Mouse (Mus musculus) CH12.LX (cell line): ENCODE results near the gene Knl1. TPM values are rescaled to one million over a fixed set of nuclear protein-coding genes. Genes with fewer than 3 reads are reported as not detected.
A peak's percentile ranks its signal among the peaks of the same experiment; 100 is the strongest.

Source experiments
- DNase-seq: peaks from one replicate; pipeline ENCODE4 v3.0.0-alpha.2; 2013; ENCODE audit errors: extremely low read depth
- H3K27ac ChIP-seq: 2 replicates; pipeline ENCODE4 v1.5.1; 2012; ENCODE audit warnings: low read depth, mild to moderate bottlenecking, control low read depth, moderate library complexity; ENCODE audit not compliant: insufficient read depth
- H3K27me3 ChIP-seq: replicated peaks from 2 replicates; pipeline ENCODE3; 2012; ENCODE audit warnings: inconsistent platforms
- H3K36me3 ChIP-seq, 2 experiments: replicated peaks in 1 of 2; 2 replicates each; pipeline versions ENCODE3 to v1.6.1; 2012; ENCODE audit warnings: inconsistent platforms in 1 of 2, low read length in 1 of 2, mild to moderate bottlenecking in 1 of 2, mixed read lengths in 1 of 2, moderate library complexity in 1 of 2; ENCODE audit not compliant: control insufficient read depth in 1 of 2, insufficient read depth in 1 of 2
- H3K4me1 ChIP-seq, 2 experiments: 2 replicates each; pipeline ENCODE4 v1.6.1; 2012; ENCODE audit warnings: inconsistent platforms in 1 of 2, moderate library complexity in 1 of 2; ENCODE audit not compliant: insufficient read depth in 2 of 2, control insufficient read depth in 1 of 2
- H3K4me2 ChIP-seq: 2 replicates; pipeline ENCODE4 v1.6.1; 2012; ENCODE audit warnings: low read depth, mild to moderate bottlenecking, control low read depth; ENCODE audit not compliant: poor library complexity, insufficient read depth, severe bottlenecking
- H3K4me3 ChIP-seq, 3 experiments: fragments of 150-350 bp in 1 of 3; sonication (generic) in 1 of 3; replicated peaks in 1 of 3; 2 replicates each; pipeline versions ENCODE3 to v1.5.1; 2011 to 2012; ENCODE audit warnings: low read depth in 2 of 3, low read length in 2 of 3, mild to moderate bottlenecking in 2 of 3, moderate library complexity in 2 of 3, control low read depth in 1 of 3, improper control_type of control experiment in 1 of 3, inconsistent platforms in 1 of 3, mixed read lengths in 1 of 3; ENCODE audit not compliant: poor library complexity in 1 of 3
- H3K79me2 ChIP-seq: replicated peaks from 2 replicates; pipeline ENCODE4 v1.6.1; 2012; ENCODE audit warnings: mild to moderate bottlenecking, moderate library complexity; ENCODE audit not compliant: control insufficient read depth, poor library complexity, insufficient read depth, severe bottlenecking; ENCODE audit errors: extremely low read depth
- H3K9ac ChIP-seq: 2 replicates; pipeline ENCODE4 v1.6.1; 2012; ENCODE audit warnings: low read depth, mild to moderate bottlenecking, control low read depth, moderate library complexity; ENCODE audit not compliant: insufficient read depth
- H3K9me3 ChIP-seq: replicated peaks from 2 replicates; pipeline ENCODE3; 2012; ENCODE audit warnings: low read length, inconsistent platforms, mixed read lengths
- BHLHE40 ChIP-seq: IDR thresholded peaks from 2 replicates; pipeline ENCODE4 v1.6.1; 2011; ENCODE audit warnings: mild to moderate bottlenecking, low read depth, low read length, improper control_type of control experiment
- CHD1 ChIP-seq: IDR thresholded peaks from 2 replicates; pipeline ENCODE4 v1.6.1; 2012; ENCODE audit warnings: low read depth, low read length, improper control_type of control experiment, inconsistent platforms
- CHD2 ChIP-seq: IDR thresholded peaks from 2 replicates; pipeline ENCODE4 v1.6.1; 2011; ENCODE audit warnings: low read length, improper control_type of control experiment
- CTCF ChIP-seq, 2 experiments: IDR thresholded peaks in 1 of 2; conservative IDR thresholded peaks in 1 of 2; 2 replicates each; pipeline ENCODE4 v1.5.1; 2011 to 2012; ENCODE audit warnings: low read depth in 2 of 2, low read length in 2 of 2, improper control_type of control experiment in 1 of 2, inconsistent platforms in 1 of 2, mild to moderate bottlenecking in 1 of 2, moderate library complexity in 1 of 2
- ELF1 ChIP-seq: IDR thresholded peaks from 2 replicates; pipeline ENCODE4 v1.6.1; 2014; ENCODE audit warnings: low read depth, mild to moderate bottlenecking, inconsistent platforms, low read length, improper control_type of control experiment
- ETS1 ChIP-seq: conservative IDR thresholded peaks from 2 replicates; pipeline ENCODE4 v1.6.1; 2012; ENCODE audit warnings: low read depth, mild to moderate bottlenecking, inconsistent platforms, low read length, improper control_type of control experiment, moderate library complexity
- GABPA ChIP-seq: IDR thresholded peaks from 2 replicates; pipeline ENCODE4 v1.6.1; 2012; ENCODE audit warnings: low read depth, low read length, improper control_type of control experiment, inconsistent platforms; ENCODE audit not compliant: insufficient replicate concordance
- IRF4 ChIP-seq: IDR thresholded peaks from 2 replicates; pipeline ENCODE4 v1.6.1; 2014; ENCODE audit warnings: low read depth, mild to moderate bottlenecking, inconsistent platforms, low read length, improper control_type of control experiment
- JUN ChIP-seq: IDR thresholded peaks from 2 replicates; pipeline ENCODE4 v1.6.1; 2011; ENCODE audit warnings: low read depth, mild to moderate bottlenecking, low read length, improper control_type of control experiment, moderate library complexity; ENCODE audit not compliant: insufficient read depth
- JUND ChIP-seq: conservative IDR thresholded peaks from 2 replicates; pipeline ENCODE4 v1.6.1; 2011; ENCODE audit warnings: low read depth, low read length, improper control_type of control experiment
- KAT2A ChIP-seq: IDR thresholded peaks from 2 replicates; pipeline ENCODE4 v1.6.1; 2012; ENCODE audit warnings: low read length, improper control_type of control experiment, inconsistent platforms; ENCODE audit not compliant: insufficient replicate concordance
- MAFK ChIP-seq: IDR thresholded peaks from 2 replicates; pipeline ENCODE4 v1.6.1; 2011; ENCODE audit warnings: low read length, improper control_type of control experiment; ENCODE audit not compliant: insufficient replicate concordance
- MAZ ChIP-seq: IDR thresholded peaks from 2 replicates; pipeline ENCODE4 v1.6.1; 2012; ENCODE audit warnings: low read depth, mild to moderate bottlenecking, inconsistent platforms, low read length, improper control_type of control experiment, moderate library complexity
- MEF2A ChIP-seq: IDR thresholded peaks from 2 replicates; pipeline ENCODE4 v1.6.1; 2014; ENCODE audit warnings: low read depth, mild to moderate bottlenecking, inconsistent platforms, low read length, improper control_type of control experiment, borderline replicate concordance
- MYC ChIP-seq: IDR thresholded peaks from 2 replicates; pipeline ENCODE4 v1.6.1; 2011; ENCODE audit warnings: low read depth, mild to moderate bottlenecking, improper control_type of control experiment, low read length
- NELFE ChIP-seq: IDR thresholded peaks from 2 replicates; pipeline ENCODE4 v1.6.1; 2011; ENCODE audit warnings: low read depth, low read length, improper control_type of control experiment
- NRF1 ChIP-seq: IDR thresholded peaks from 2 replicates; pipeline ENCODE4 v1.6.1; 2014; ENCODE audit warnings: low read depth, mild to moderate bottlenecking, inconsistent platforms, low read length, improper control_type of control experiment, moderate library complexity
- POLR2A ChIP-seq: IDR thresholded peaks from 2 replicates; pipeline ENCODE4 v1.6.1; 2011; ENCODE audit warnings: low read depth, mild to moderate bottlenecking, improper control_type of control experiment, low read length
- RAD21 ChIP-seq: IDR thresholded peaks from 2 replicates; pipeline ENCODE4 v1.6.1; 2011; ENCODE audit warnings: low read depth, mild to moderate bottlenecking, low read length, improper control_type of control experiment, moderate library complexity
- SIN3A ChIP-seq: IDR thresholded peaks from 2 replicates; pipeline ENCODE4 v1.6.1; 2012; ENCODE audit warnings: low read length, improper control_type of control experiment, inconsistent platforms
- SMC3 ChIP-seq: IDR thresholded peaks from 2 replicates; pipeline ENCODE4 v1.6.1; 2011; ENCODE audit warnings: low read depth, low read length, improper control_type of control experiment
- TCF12 ChIP-seq: IDR thresholded peaks from 2 replicates; pipeline ENCODE4 v1.6.1; 2014; ENCODE audit warnings: low read depth, mild to moderate bottlenecking, inconsistent platforms, low read length, improper control_type of control experiment
- UBTF ChIP-seq: IDR thresholded peaks from 2 replicates; pipeline ENCODE4 v1.6.1; 2012; ENCODE audit warnings: low read depth, mild to moderate bottlenecking, inconsistent platforms, low read length, improper control_type of control experiment, moderate library complexity
- USF2 ChIP-seq: conservative IDR thresholded peaks from 2 replicates; pipeline ENCODE4 v1.6.1; 2011; ENCODE audit warnings: low read depth, low read length, improper control_type of control experiment
- ZKSCAN1 ChIP-seq: IDR thresholded peaks from 2 replicates; pipeline ENCODE4 v1.6.1; 2012; ENCODE audit warnings: low read depth, inconsistent platforms, low read length, improper control_type of control experiment, borderline replicate concordance
- ZMIZ1 ChIP-seq: IDR thresholded peaks from 2 replicates; pipeline ENCODE4 v1.6.1; 2012; ENCODE audit warnings: low read depth, mild to moderate bottlenecking, inconsistent platforms, low read length, improper control_type of control experiment
- ZNF384 ChIP-seq: IDR thresholded peaks from 2 replicates; pipeline ENCODE4 v1.6.1; 2012; ENCODE audit warnings: low read depth, low read length, improper control_type of control experiment, inconsistent platforms
- dilution Hi-C: fragments of 300-500 bp; cut with MboI; formaldehyde crosslinking; loops from 2 replicates; pipeline ENCODE4 v1.14.3; 2020; ENCODE audit warnings: low sequenced_read_pairs; ENCODE audit not compliant: extremely low pct_unique_long_range_greater_than_20kb, extremely low pct_ligation_motif_present
- in situ Hi-C: fragments of 300-500 bp; cut with MboI; formaldehyde crosslinking; loops from 3 replicates; pipeline ENCODE4 v1.14.3; 2019; ENCODE audit warnings: low sequenced_read_pairs, low pct_ligation_motif_present, low pct_unique_long_range_greater_than_20kb, mixed read lengths
- polyA plus RNA-seq: library from polyadenylated mRNA; unstranded; fragments of >175 nt; gene quantifications from 2 replicates; pipeline ENCODE4 v1.2.1, GENCODE M21; 2012; ENCODE audit warnings: low read depth; ENCODE audit not compliant: insufficient read length
- total RNA-seq, 2 experiments: library from RNA; depleted of rRNA; stranded (reverse); fragments of 300-350 nt in 1 of 2; fragments of >200 nt in 1 of 2; gene quantifications; 2 replicates each; pipeline ENCODE4 v1.2.3; 2012 to 2014

Gene Knl1
- total and polyA plus RNA-seq, 3 experiments = 13.7 to 23.8 (median 19.9) TPM

- peaks cover 12 to 37% of the 10 kb centered on the region in 2 experiments for H3K4me1 ChIP-seq
- peaks cover 13% of the 10 kb centered on the region for H3K27me3 ChIP-seq
- dilution Hi-C loops (no loop called here), in situ Hi-C loops (no loop called here)
- peaks cover 12% of the 10 kb centered on the region for H3K79me2 ChIP-seq
- DNase-seq = no peak
- H3K36me3 ChIP-seq = peaks cover 6 to 11% of the 10 kb centered on the region in 2 experiments
- H3K9me3 ChIP-seq = no peaks in the 10 kb centered on the region
- H3K4me3 ChIP-seq = no peak overlapping the region
- H3K4me2 ChIP-seq = no peak overlapping the region
- no peak overlapping the region for H3K9ac ChIP-seq
- no peak overlapping the region for H3K27ac ChIP-seq
- TF ChIP-seq NELFE (no peak), MAZ (no peak), MYC (no peak), TCF12 (no peak), CTCF (conservative IDR thresholded peaks at IDR 0.05 in 1 of 2, IDR thresholded peaks at IDR 0.05 in 1 of 2; ENCODE audit: low read depth in 2 of 2, low read length in 2 of 2) (no peak), GABPA (no peak), ZMIZ1 (no peak), ELF1 (no peak), SMC3 (no peak), RAD21 (no peak), JUND (no peak), ZNF384 (no peak), MEF2A (no peak), ZKSCAN1 (no peak)
Measured at GRCm38 (mm10) chr2:119032191-119032590, 14.7 kb upstream of the Knl1 start.

- H3K9me3 ChIP-seq = no peaks in the 10 kb centered on the region
- dilution Hi-C loops = no loop called here
- peak within 1 kb of the TSS; percentile 80 to 95 (median 88) for H3K4me3 ChIP-seq
- peaks cover 4 to 19% of the 10 kb centered on the region in 2 experiments; a peak in 3 of 4 replicates for H3K4me1 ChIP-seq
- peak within 1 kb of the TSS; percentile 87 for H3K4me2 ChIP-seq
- in situ Hi-C loops = loop anchor here (5.0 kb wide), 1 partner anchor 152 kb away; no protein-coding TSS in a partner anchor
- peaks cover 13% of the 10 kb centered on the region for H3K27me3 ChIP-seq
- peaks cover 9% of the 10 kb centered on the region for H3K79me2 ChIP-seq
- peak; percentile 98 for DNase-seq
- H3K36me3 ChIP-seq = peaks cover 26 to 32% of the 10 kb centered on the region in 2 experiments
- peak within 1 kb of the TSS; percentile 77 for H3K9ac ChIP-seq
- H3K27ac ChIP-seq = peak within 1 kb of the TSS; percentile 52
- TF ChIP-seq USF2 (peak; percentile 52; the same call in 1 of the 2 replicates), NELFE (peak; percentile 87), JUND (no peak), SMC3 (peak; percentile 44), ELF1 (peak; percentile 80), CHD2 (0 out of 2 replicates have a peak, but pooled peaks have one; percentile 25), CHD1 (no peak), ETS1 (0 out of 2 replicates have a peak, but pooled peaks have one; percentile 19), IRF4 (peak; percentile 56; the same call in 1 of the 2 replicates), UBTF (no peak; the same call in 1 of the 2 replicates), POLR2A (peak; percentile 84), MAFK (no peak), JUN (no peak), ZKSCAN1 (no peak), KAT2A (0 out of 2 replicates have a peak, but pooled peaks have one; percentile 59), ZNF384 (no peak), TCF12 (peak; percentile 90), BHLHE40 (peak; percentile 42; the same call in 1 of the 2 replicates), CTCF (conservative IDR thresholded peaks at IDR 0.05 in 1 of 2, IDR thresholded peaks at IDR 0.05 in 1 of 2; ENCODE audit: low read depth in 2 of 2, low read length in 2 of 2) (peak in 1 of 2 experiments; percentile 63; a peak in 2 of 4 replicates), GABPA (no peak; the same call in 1 of the 2 replicates), NRF1 (peak; percentile 59), ZMIZ1 (peak; percentile 82; the same call in 1 of the 2 replicates), SIN3A (peak; percentile 99), RAD21 (peak; percentile 34), MEF2A (peak; percentile 47)
Measured at GRCm38 (mm10) chr2:119034656-119035396, 12.1 kb upstream of the Knl1 start, which contains the start of gene Rpusd2. Gene Rpusd2, plus strand, starts transcription at chr2:119034790.
